Mouse (Mus musculus) neural tube, embryonic 11.5 days (tissue): ENCODE measurements around the gene Chrnd. TPM values are rescaled to one million over a fixed set of nuclear protein-coding genes. Genes with fewer than 3 reads are reported as not detected.
A peak's percentile ranks its signal among the peaks of the same experiment; 100 is the strongest.

Experiments used
- ATAC-seq: fragments of 200-750 bp; cut with Nextera tagmentation; 2 replicates; pipeline ENCODE4 v1.8.0; 2017; ENCODE audit warnings: moderate number of reproducible peaks, mild to moderate bottlenecking, moderate TSS enrichment, moderate library complexity; ENCODE audit not compliant: insufficient read depth, low FRiP score, low TSS enrichment
- DNase-seq: peaks from one replicate; pipeline ENCODE4 v3.0.0-alpha.2; 2015; ENCODE audit warnings: low spot score
- H3K27ac ChIP-seq: fragments of 300-500 bp; sonication (generic); 2 replicates; pipeline ENCODE4 v1.5.1; 2014; ENCODE audit warnings: low read depth, mild to moderate bottlenecking, low read length
- H3K27me3 ChIP-seq: fragments of 300-500 bp; sonication (generic); 2 replicates; pipeline ENCODE4 v1.6.1; 2014; ENCODE audit warnings: mild to moderate bottlenecking, low read length, mixed read lengths; ENCODE audit not compliant: control insufficient read depth, insufficient read depth
- H3K36me3 ChIP-seq: fragments of 300-500 bp; sonication (generic); 2 replicates; pipeline ENCODE4 v1.6.1; 2014; ENCODE audit warnings: mild to moderate bottlenecking, low read length, moderate library complexity, mixed read lengths; ENCODE audit not compliant: control insufficient read depth, insufficient read depth
- H3K4me1 ChIP-seq: fragments of 300-500 bp; sonication (generic); 2 replicates; pipeline ENCODE4 v1.6.1; 2014; ENCODE audit warnings: low read length, mixed read lengths; ENCODE audit not compliant: control insufficient read depth, insufficient read depth
- H3K4me2 ChIP-seq: fragments of 300-500 bp; sonication (generic); 2 replicates; pipeline ENCODE4 v1.6.1; 2014; ENCODE audit warnings: low read depth, mild to moderate bottlenecking, moderate library complexity
- H3K4me3 ChIP-seq: fragments of 300-500 bp; sonication (generic); 2 replicates; pipeline ENCODE4 v1.5.1; 2014; ENCODE audit warnings: low read depth, low read length
- H3K9ac ChIP-seq: fragments of 300-500 bp; sonication (generic); 2 replicates; pipeline ENCODE4 v1.6.1; 2014; ENCODE audit warnings: mild to moderate bottlenecking, low read length
- H3K9me3 ChIP-seq: fragments of 300-500 bp; sonication (generic); 2 replicates; pipeline ENCODE4 v1.6.1; 2016; ENCODE audit warnings: low read length; ENCODE audit not compliant: control insufficient read depth
- WGBS: fragments of 180-500 bp; shearing (Covaris S2); extraction: QIAGEN DNeasy Blood & Tissue Kit; methylation state at CpG from one replicate; pipeline ENCODE4 v1.1.7; 2014; 5-methylcytosine and 5-hydroxymethylcytosine counted together
- polyA plus RNA-seq: library from polyadenylated mRNA; unstranded; fragments of >200 nt; fragmentation: Nextera tagmentation; extraction: Ambion mirVana; gene quantifications from 2 replicates; pipeline ENCODE4 v1.2.1, GENCODE M21; 2014

Gene Chrnd
- polyA plus RNA-seq, 1 experiment from 2014 or later: 0.40 TPM

- Histone ChIP-seq H3K4me3 (no peak overlapping the region), H3K36me3 (no peaks in the 10 kb centered on the region), H3K27ac (no peak overlapping the region), H3K9ac (no peak overlapping the region), H3K27me3 (peaks cover 9% of the 10 kb centered on the region; the same call in 1 of the 2 replicates), H3K4me1 (no peaks in the 10 kb centered on the region), H3K4me2 (no peak overlapping the region), H3K9me3 (no peaks in the 10 kb centered on the region)
- DNase-seq: no peak
- no peak for ATAC-seq
- WGBS: 20% methylated on average over 17 of the region's 17 CpGs
Observed at GRCm38 (mm10) chr1:87206339-87206738, 15.9 kb downstream of the Chrnd start.

GRCm38 (mm10) chr1:87211431-87211830, 21.0 kb downstream of the Chrnd start:
- Histone ChIP-seq H3K4me3 (no peak overlapping the region), H3K27ac (no peak overlapping the region), H3K9me3 (no peaks in the 10 kb centered on the region), H3K4me2 (no peak overlapping the region), H3K4me1 (peaks cover 13% of the 10 kb centered on the region), H3K36me3 (no peaks in the 10 kb centered on the region), H3K9ac (no peak overlapping the region), H3K27me3 (peaks cover 6% of the 10 kb centered on the region; the same call in 1 of the 2 replicates)
- no peak for DNase-seq
- ATAC-seq: no peak
- WGBS: 92% methylated on average over 4 of the region's 4 CpGs

- Histone ChIP-seq H3K4me2 (peak within 1 kb of the TSS; percentile 62), H3K4me3 (peak within 1 kb of the TSS; percentile 76), H3K36me3 (no peaks in the 10 kb centered on the region), H3K27ac (peak within 1 kb of the TSS; percentile 97), H3K27me3 (no peaks in the 10 kb centered on the region), H3K4me1 (peaks cover 13% of the 10 kb centered on the region), H3K9me3 (no peaks in the 10 kb centered on the region), H3K9ac (peak within 1 kb of the TSS; percentile 90)
- ATAC-seq (peak; percentile 97), DNase-seq (peak; percentile 97)
- under 1% methylated on average over 57 of the region's 99 CpGs for WGBS
Observed at GRCm38 (mm10) chr1:87213735-87214704, 23.6 kb downstream of the Chrnd start, which contains the start of gene Eif4e2. TSS of gene Eif4e2 (plus strand) at chr1:87213914.

GRCm38 (mm10) chr1:87214748-87215147, 24.3 kb downstream of the Chrnd start:
- Histone ChIP-seq H3K27ac (0 out of 2 replicates have a peak overlapping the region, but pooled peaks have one; percentile 97), H3K9ac (peak overlapping the region; percentile 90), H3K36me3 (peaks cover under 1% of the 10 kb centered on the region; the same call in 1 of the 2 replicates), H3K4me3 (peak overlapping the region; percentile 76), H3K9me3 (no peaks in the 10 kb centered on the region), H3K4me2 (peak overlapping the region; percentile 62), H3K27me3 (no peaks in the 10 kb centered on the region), H3K4me1 (peaks cover 13% of the 10 kb centered on the region)
- DNase-seq (no peak), ATAC-seq (no peak)
- 39% methylated on average over 4 of the region's 4 CpGs for WGBS

GRCm38 (mm10) chr1:87217938-87218337, 27.5 kb downstream of the Chrnd start:
- 62% methylated on average over 3 of the region's 3 CpGs for WGBS
- no peaks in the 10 kb centered on the region for H3K9me3 ChIP-seq
- no peak overlapping the region for H3K4me2 ChIP-seq
- ATAC-seq (no peak), DNase-seq (no peak)
- H3K4me3 ChIP-seq: no peak overlapping the region
- H3K36me3 ChIP-seq: peaks cover 20% of the 10 kb centered on the region
- no peak overlapping the region for H3K27ac ChIP-seq
- peaks cover 11% of the 10 kb centered on the region for H3K4me1 ChIP-seq
- H3K27me3 ChIP-seq: no peaks in the 10 kb centered on the region
- no peak overlapping the region for H3K9ac ChIP-seq

GRCm38 (mm10) chr1:87225739-87226138, 35.3 kb downstream of the Chrnd start:
- WGBS: 97% methylated on average over 8 of the region's 8 CpGs
- peaks cover 38% of the 10 kb centered on the region for H3K36me3 ChIP-seq

GRCm38 (mm10) chr1:87226409-87227159, 36.2 kb downstream of the Chrnd start:
- no peak overlapping the region for H3K4me2 ChIP-seq
- H3K4me3 ChIP-seq: no peak overlapping the region
- H3K36me3 ChIP-seq: peaks cover 33% of the 10 kb centered on the region
- no peaks in the 10 kb centered on the region for H3K4me1 ChIP-seq
- H3K9me3 ChIP-seq: no peaks in the 10 kb centered on the region
- no peak for ATAC-seq
- no peaks in the 10 kb centered on the region for H3K27me3 ChIP-seq
- WGBS: 100% methylated on average over 1 of the region's 1 CpGs
- no peak overlapping the region for H3K9ac ChIP-seq
- DNase-seq: no peak
- no peak overlapping the region for H3K27ac ChIP-seq

More at GRCm38 (mm10) chr1:87225739-87226138, 35.3 kb downstream of the Chrnd start:
- ATAC-seq: no peak
- Histone ChIP-seq H3K27ac (no peak overlapping the region), H3K4me3 (no peak overlapping the region), H3K27me3 (no peaks in the 10 kb centered on the region), H3K4me1 (no peaks in the 10 kb centered on the region), H3K9me3 (no peaks in the 10 kb centered on the region), H3K9ac (no peak overlapping the region), H3K4me2 (no peak overlapping the region)
- no peak for DNase-seq

- ATAC-seq (no peak), DNase-seq (no peak)
- Histone ChIP-seq H3K27me3 (no peaks in the 10 kb centered on the region), H3K9ac (no peak overlapping the region), H3K4me3 (no peak overlapping the region), H3K4me2 (no peak overlapping the region), H3K36me3 (peaks cover 31% of the 10 kb centered on the region), H3K4me1 (no peaks in the 10 kb centered on the region), H3K27ac (no peak overlapping the region), H3K9me3 (no peaks in the 10 kb centered on the region)
- 87% methylated on average over 3 of the region's 3 CpGs for WGBS
Observed at GRCm38 (mm10) chr1:87227160-87227550, 36.7 kb downstream of the Chrnd start.
